Mouse (Mus musculus) limb, embryonic 11.5 days (tissue): ENCODE results near the gene Cln3. TPM values are rescaled to one million over a fixed set of nuclear protein-coding genes. Genes with fewer than 3 reads are reported as not detected.

Source experiments
- ATAC-seq: fragments of 200-750 bp; cut with Nextera tagmentation; 2 replicates; pipeline ENCODE4 v1.8.0; 2017; ENCODE audit warnings: low read depth; ENCODE audit not compliant: insufficient number of reproducible peaks, low FRiP score, low TSS enrichment
- DNase-seq: peaks from one replicate; pipeline ENCODE4 v3.0.0-alpha.2; 2015; ENCODE audit warnings: low spot score
- H3K27ac ChIP-seq: fragments of 300-500 bp; sonication (generic); replicated peaks from 2 replicates; pipeline ENCODE4 v1.5.1; 2014; ENCODE audit warnings: low read depth, mild to moderate bottlenecking, low read length
- H3K27me3 ChIP-seq: fragments of 300-500 bp; sonication (generic); 2 replicates; pipeline ENCODE4 v1.6.1; 2014; ENCODE audit warnings: mild to moderate bottlenecking, low read length, mixed read lengths; ENCODE audit not compliant: control insufficient read depth, insufficient read depth
- H3K36me3 ChIP-seq: fragments of 300-500 bp; sonication (generic); 2 replicates; pipeline ENCODE4 v1.6.1; 2014; ENCODE audit warnings: mild to moderate bottlenecking, low read length, moderate library complexity, mixed read lengths; ENCODE audit not compliant: control insufficient read depth, insufficient read depth
- H3K4me1 ChIP-seq: fragments of 300-500 bp; sonication (generic); 2 replicates; pipeline ENCODE4 v1.6.1; 2014; ENCODE audit warnings: low read length, mixed read lengths; ENCODE audit not compliant: control insufficient read depth, insufficient read depth
- H3K4me2 ChIP-seq: fragments of 300-500 bp; sonication (generic); 2 replicates; pipeline ENCODE4 v1.6.1; 2014; ENCODE audit warnings: low read depth, mild to moderate bottlenecking, moderate library complexity; ENCODE audit not compliant: severe bottlenecking
- H3K4me3 ChIP-seq: fragments of 300-500 bp; sonication (generic); 2 replicates; pipeline ENCODE4 v1.5.1; 2014; ENCODE audit warnings: low read depth, low read length
- H3K9ac ChIP-seq: fragments of 300-500 bp; sonication (generic); 2 replicates; pipeline ENCODE4 v1.6.1; 2014; ENCODE audit warnings: mild to moderate bottlenecking, low read length
- H3K9me3 ChIP-seq: fragments of 300-500 bp; sonication (generic); 2 replicates; pipeline ENCODE4 v1.6.1; 2016; ENCODE audit warnings: low read length; ENCODE audit not compliant: control insufficient read depth
- WGBS: fragments of 180-500 bp; shearing (Covaris S2); extraction: QIAGEN DNeasy Blood & Tissue Kit; methylation state at CpG from one replicate; pipeline ENCODE4 v1.1.7; 2014; 5-methylcytosine and 5-hydroxymethylcytosine counted together
- polyA plus RNA-seq: library from polyadenylated mRNA; unstranded; fragments of >200 nt; fragmentation: Nextera tagmentation; extraction: Ambion mirVana; gene quantifications from 2 replicates; pipeline ENCODE4 v1.2.1, GENCODE M21; 2014

Cln3 gene
- polyA plus RNA-seq, 1 experiment from 2014 or later: 27.9 TPM

DNA sequence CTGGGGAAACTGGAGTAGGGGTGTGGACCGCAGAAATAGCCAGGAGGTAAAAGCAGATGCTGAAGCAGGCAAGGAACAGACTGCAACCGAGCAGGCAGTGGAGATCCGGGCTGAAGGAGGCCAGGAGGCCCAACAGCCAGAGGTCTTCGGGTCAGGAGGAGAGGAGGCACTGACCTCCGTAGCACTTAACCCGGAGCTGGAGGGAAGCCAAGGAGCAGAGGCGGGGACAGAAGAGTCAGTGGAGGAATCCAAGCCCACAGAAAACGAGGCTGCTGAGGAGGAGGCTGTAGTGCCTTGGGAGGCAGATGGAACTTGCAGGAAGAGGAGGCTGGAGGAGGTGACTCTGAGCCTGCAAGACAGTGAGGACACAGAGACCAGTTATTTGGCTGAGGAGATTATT is 1.2 kb upstream of the Cln3 start:
- Histone ChIP-seq H3K27me3 (no peaks in the 10 kb centered on the region; the same call in 1 of the 2 replicates), H3K36me3 (no peaks in the 10 kb centered on the region), H3K4me2 (no peak overlapping the region), H3K4me3 (no peak overlapping the region), H3K27ac (no peak overlapping the region), H3K9ac (no peak overlapping the region; the same call in 1 of the 2 replicates), H3K9me3 (no peaks in the 10 kb centered on the region), H3K4me1 (0 out of 2 replicates have a peak, but pooled peaks cover 3% of the 10 kb centered on the region)
- 72% methylated on average over 8 of the region's 8 CpGs for WGBS
- DNase-seq (no peak), ATAC-seq (no peak)

DNA sequence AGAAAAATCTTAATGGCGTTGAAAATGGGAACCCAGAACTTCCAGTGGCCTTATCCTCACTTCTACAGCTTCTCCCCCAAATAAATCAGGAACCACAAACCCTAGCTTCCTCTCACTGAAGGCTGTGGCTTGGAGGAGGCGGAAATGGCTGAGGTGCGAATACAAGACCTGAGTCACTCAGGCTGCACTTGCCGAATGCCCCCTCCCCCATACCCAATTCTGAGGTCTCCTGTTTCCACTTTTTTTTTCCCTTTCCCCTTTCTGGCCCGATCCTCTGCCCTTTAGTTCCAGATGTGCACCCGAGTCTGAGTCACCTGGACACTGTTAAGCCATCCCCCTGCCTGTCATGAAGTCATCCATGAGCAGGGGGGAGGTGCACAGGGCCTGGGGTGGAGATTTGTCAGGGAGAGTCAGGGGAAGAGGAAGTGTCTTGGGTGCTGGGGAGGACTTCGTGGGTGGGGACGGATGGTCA is 1.1 kb downstream of the Cln3 start, which contains the start of gene Apobr:
Gene Apobr (plus strand): TSS at position 437 of the 472 bp plus-strand sequence.
- H3K27me3 ChIP-seq: no peaks in the 10 kb centered on the region; the same call in 1 of the 2 replicates

DNA sequence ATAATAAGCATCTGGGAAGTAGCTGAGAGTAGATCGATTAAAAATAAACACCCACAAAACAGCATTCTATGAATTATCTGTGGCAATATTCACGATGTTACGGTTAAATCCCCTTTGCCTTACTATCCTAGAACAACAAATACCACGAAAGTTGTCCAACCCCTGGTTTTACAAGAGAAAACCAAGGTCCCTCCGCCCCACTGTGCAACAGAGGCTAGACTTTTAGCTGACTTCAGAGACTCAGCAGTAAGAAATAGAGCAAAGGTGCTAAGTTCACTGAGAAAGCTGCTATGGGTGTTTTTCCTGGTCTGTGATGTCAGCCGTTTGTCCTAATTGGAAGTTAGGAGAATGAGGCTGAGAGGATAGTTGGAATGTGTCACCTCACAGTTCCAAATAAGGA is 1.9 kb downstream of the Cln3 start:
- DNase-seq: no peak
- H3K36me3 ChIP-seq: no peaks in the 10 kb centered on the region
- ATAC-seq: no peak
- WGBS: 52% methylated on average over 6 of the region's 6 CpGs
- no peak overlapping the region; the same call in 1 of the 2 replicates for H3K4me3 ChIP-seq
- H3K27me3 ChIP-seq: no peaks in the 10 kb centered on the region; the same call in 1 of the 2 replicates
- H3K4me1 ChIP-seq: 0 out of 2 replicates have a peak, but pooled peaks cover 3% of the 10 kb centered on the region
- H3K4me2 ChIP-seq: peak overlapping the region; percentile 84
- no peaks in the 10 kb centered on the region for H3K9me3 ChIP-seq
- no peak overlapping the region for H3K27ac ChIP-seq
- no peak overlapping the region for H3K9ac ChIP-seq

More for the DNA sequence above, 1.1 kb downstream of the Cln3 start, which contains the start of gene Apobr:
- Histone ChIP-seq H3K4me2 (peak within 1 kb of the TSS; percentile 84), H3K36me3 (no peaks in the 10 kb centered on the region), H3K4me1 (0 out of 2 replicates have a peak, but pooled peaks cover 3% of the 10 kb centered on the region), H3K9me3 (no peaks in the 10 kb centered on the region), H3K4me3 (no peak within 1 kb of the TSS), H3K9ac (no peak within 1 kb of the TSS), H3K27ac (no peak within 1 kb of the TSS)
- 69% methylated on average over 8 of the region's 8 CpGs for WGBS
- DNase-seq: no peak
- no peak for ATAC-seq

DNA sequence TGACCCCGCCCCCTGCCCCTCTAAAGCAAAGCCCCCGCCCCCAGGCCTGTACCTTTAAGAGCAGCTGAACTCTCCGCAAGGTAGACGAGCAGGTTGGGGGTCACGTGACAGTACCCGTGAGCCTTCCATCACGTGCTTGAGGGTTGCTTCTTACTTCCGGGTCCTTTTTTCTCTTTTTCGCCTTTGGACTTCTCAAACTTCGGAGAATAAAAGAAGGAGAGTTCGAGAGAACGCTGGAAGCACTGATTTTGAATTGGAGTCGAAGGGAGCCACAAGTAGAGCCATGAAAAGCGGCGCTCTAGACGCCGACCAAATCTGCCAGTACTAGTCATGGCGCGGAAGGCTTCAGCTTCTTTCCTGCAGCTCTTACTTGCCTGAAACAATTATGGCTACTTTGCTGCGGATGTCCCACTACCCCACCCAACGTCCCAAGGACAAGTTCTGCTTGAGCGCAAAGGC is 2.3 kb downstream of the Cln3 start:
- ATAC-seq: peak; percentile 88
- H3K4me2 ChIP-seq: peak overlapping the region; percentile 84
- WGBS: 1% methylated on average over 22 of the region's 22 CpGs

DNA sequence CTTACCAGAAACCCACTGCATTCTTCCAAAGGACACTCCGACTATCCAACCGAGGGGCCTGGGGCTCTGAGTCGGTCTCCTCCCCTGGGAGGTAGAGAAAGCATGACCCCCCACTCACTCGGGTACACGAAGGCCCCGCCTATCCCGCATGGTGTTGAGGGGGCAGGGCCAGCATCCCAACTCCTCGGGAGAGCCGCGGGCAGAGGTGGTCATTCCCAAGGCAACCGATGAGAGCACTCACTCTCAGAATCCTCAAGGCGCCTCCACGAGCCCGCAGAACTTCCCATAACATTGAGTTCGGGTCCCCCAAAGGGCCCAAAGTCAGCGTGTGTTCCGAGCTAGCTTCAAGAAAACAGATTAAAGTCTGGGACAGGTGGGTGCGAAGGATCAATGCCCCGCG is 2.9 kb downstream of the Cln3 start:
- Histone ChIP-seq H3K4me2 (peak overlapping the region; percentile 84), H3K4me1 (no peaks in the 10 kb centered on the region), H3K27ac (no peak overlapping the region), H3K4me3 (peak overlapping the region; percentile 53), H3K9ac (peak overlapping the region; percentile 57), H3K27me3 (no peaks in the 10 kb centered on the region; the same call in 1 of the 2 replicates), H3K36me3 (no peaks in the 10 kb centered on the region), H3K9me3 (no peaks in the 10 kb centered on the region)
- 3% methylated on average over 20 of the region's 20 CpGs for WGBS
- ATAC-seq: peak; percentile 68
- peak; percentile 59 for DNase-seq

More for the DNA sequence above, 2.3 kb downstream of the Cln3 start:
- DNase-seq: peak; percentile 91
- Histone ChIP-seq H3K27ac (no peak overlapping the region; the same call in 1 of the 2 replicates), H3K36me3 (no peaks in the 10 kb centered on the region), H3K27me3 (no peaks in the 10 kb centered on the region; the same call in 1 of the 2 replicates), H3K4me3 (peak overlapping the region; percentile 53), H3K9me3 (no peaks in the 10 kb centered on the region), H3K9ac (peak overlapping the region; percentile 56), H3K4me1 (0 out of 2 replicates have a peak, but pooled peaks cover 3% of the 10 kb centered on the region)

DNA sequence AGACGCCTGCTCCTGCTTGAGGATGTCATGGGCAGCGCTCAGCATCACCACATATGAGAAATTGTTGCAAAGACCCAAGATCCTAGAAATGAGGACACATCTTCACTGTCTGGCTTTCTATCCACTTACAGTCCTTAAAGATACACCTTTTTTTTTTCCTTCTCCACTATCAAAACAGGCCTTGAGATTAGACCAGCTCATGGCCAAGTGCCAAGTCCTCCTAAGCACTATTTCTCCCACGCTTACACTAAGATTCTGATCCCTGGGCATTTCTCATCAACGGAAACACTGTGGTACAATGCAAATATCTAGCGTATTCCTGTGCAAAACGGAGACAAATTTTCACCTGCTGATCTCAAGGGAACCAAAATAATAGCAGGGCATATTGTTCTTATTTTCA is 4.0 kb downstream of the Cln3 start:
- Histone ChIP-seq H3K9ac (no peak overlapping the region), H3K4me2 (no peak overlapping the region), H3K4me3 (no peak overlapping the region), H3K27ac (no peak overlapping the region), H3K4me1 (no peaks in the 10 kb centered on the region), H3K36me3 (no peaks in the 10 kb centered on the region), H3K27me3 (no peaks in the 10 kb centered on the region; the same call in 1 of the 2 replicates), H3K9me3 (no peaks in the 10 kb centered on the region)
- DNase-seq (no peak), ATAC-seq (no peak)
- 88% methylated on average over 6 of the region's 6 CpGs for WGBS

DNA sequence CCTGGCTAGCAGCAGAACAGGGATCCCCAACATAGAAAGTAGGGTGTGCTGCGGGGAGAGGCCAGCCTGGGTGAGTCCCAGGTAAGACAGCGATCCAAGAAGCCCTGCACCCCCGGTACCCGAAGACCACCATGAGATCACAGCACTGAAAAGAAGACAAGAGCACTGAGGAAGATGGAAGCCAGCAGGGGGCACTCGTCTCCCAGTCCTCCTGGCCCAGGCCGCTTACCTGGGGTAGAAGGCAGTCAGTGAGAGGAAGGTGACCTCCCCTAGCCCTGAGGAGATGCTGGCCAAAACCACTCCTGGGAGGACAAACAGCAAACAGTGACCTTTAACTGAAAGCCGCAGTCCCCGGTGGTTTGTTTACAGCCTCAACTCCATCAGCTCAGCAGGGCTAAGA is 6.4 kb downstream of the Cln3 start:
- Histone ChIP-seq H3K27ac (no peak overlapping the region), H3K4me2 (no peak overlapping the region), H3K9ac (no peak overlapping the region), H3K4me1 (no peaks in the 10 kb centered on the region), H3K36me3 (no peaks in the 10 kb centered on the region), H3K27me3 (no peaks in the 10 kb centered on the region), H3K9me3 (no peaks in the 10 kb centered on the region), H3K4me3 (no peak overlapping the region)
- DNase-seq: peak; percentile 64
- ATAC-seq: no peak
- WGBS: 59% methylated on average over 8 of the region's 8 CpGs

DNA sequence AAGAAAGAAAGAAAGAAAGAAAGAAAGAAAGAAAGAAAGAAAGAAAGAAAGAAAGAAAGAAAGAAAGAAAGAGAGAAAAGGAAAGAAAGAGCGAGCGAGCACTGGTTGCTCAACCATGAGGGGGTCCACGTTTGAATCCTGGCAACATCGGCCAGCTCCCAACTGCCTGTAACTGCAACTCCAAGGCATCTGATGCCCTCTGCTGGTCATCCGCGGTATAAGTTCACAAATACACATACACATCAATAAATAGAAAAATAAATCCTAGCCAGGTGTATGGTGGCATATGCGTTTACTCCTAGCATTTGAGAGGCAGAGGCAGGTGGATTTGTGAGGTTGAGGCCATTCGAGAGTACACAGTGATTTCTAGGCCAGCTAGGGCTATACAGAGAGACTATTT is 8.7 kb downstream of the Cln3 start:
- ATAC-seq (no peak), DNase-seq (peak; percentile 81)
- H3K9me3 ChIP-seq: no peaks in the 10 kb centered on the region
- no peak overlapping the region for H3K4me3 ChIP-seq
- peaks cover 3% of the 10 kb centered on the region; the same call in 1 of the 2 replicates for H3K36me3 ChIP-seq
- WGBS: 52% methylated on average over 8 of the region's 8 CpGs
- H3K9ac ChIP-seq: no peak overlapping the region
- no peaks in the 10 kb centered on the region for H3K4me1 ChIP-seq
- H3K4me2 ChIP-seq: no peak overlapping the region
- H3K27me3 ChIP-seq: no peaks in the 10 kb centered on the region
- H3K27ac ChIP-seq: no peak overlapping the region
